Mouse (Mus musculus) inflammation-experienced regulatory T-cells, adult 6 months (primary cell): ENCODE results near the gene Mrgpra4. TPM values are rescaled to one million over a fixed set of nuclear protein-coding genes. Genes with fewer than 3 reads are reported as not detected.

Experiments
- ATAC-seq: one replicate; pipeline ENCODE4 v1.8.0; 2017
- polyA plus RNA-seq, 3 experiments: library from polyadenylated mRNA; unstranded; fragments of 100-300 nt; shearing (Covaris generic); gene quantifications; one replicate each; pipeline ENCODE4 v1.2.1; 2017

Mrgpra4 gene
- not detected for polyA plus RNA-seq

DNA sequence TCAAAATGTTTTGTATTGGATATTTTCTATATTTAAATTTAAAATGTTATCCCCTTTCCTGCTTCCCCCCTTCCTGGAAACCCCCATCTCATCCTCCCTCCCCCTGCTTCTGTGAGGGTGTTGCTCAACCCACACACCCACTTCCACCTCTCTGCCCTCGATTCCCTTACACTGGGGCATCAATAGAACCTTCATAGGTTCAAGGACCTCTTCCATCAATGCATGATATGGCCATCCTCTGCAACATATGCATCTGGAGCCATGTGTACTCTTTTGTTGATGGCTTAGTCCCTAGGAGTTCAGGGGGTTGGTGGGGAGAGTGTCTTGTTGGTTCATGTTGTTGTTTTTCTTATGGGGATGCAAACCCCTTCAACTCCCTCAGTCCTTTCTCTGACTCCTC is at the start of gene Mrgpra4:
Gene Mrgpra4 (minus strand): TSS at position 101 of the 400 bp plus-strand sequence.
- no peak for ATAC-seq

DNA sequence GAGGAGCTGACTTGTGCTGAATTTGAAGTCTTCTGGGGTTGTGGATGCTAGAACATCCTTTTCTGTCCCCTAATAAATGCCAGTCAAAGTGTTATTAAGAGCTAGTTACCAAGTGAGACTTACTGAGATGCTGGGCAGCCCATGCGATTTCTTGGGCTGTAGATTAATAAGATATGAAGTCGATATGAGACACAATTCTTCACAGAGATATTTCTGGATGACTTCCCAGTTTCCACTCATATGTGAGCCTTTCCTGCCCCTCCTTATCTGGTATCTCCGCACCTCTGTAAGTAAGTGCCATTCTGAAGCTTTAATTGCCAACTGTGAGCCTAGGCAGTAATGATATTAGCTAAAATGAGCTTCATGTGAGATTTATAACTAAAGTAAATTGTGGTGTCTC is 45.6 kb upstream of the Mrgpra4 start, which contains the start of gene Mrgprx1:
Gene Mrgprx1 (minus strand): TSS at position 101 of the 400 bp plus-strand sequence.
- ATAC-seq: no peak

DNA sequence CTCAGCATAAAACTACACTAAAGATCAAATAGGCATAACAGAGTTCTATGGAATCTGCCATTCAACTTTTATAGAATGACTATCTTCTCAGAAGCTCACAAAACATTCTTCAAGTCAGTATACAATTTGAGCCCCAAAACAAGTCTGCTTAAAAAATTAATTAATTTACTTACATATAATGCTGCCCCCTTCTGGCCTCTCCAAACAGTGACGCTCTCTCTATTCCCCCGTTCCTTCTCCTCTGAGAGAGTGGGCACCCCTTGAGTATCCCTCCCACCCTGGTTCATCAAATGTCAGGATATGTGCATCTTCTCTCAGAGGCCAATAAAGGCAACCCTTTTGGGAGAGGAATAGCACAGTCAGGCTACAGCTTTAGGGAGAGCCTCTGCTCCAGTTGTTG is 36.0 kb upstream of the Mrgpra4 start:
- ATAC-seq: no peak

DNA sequence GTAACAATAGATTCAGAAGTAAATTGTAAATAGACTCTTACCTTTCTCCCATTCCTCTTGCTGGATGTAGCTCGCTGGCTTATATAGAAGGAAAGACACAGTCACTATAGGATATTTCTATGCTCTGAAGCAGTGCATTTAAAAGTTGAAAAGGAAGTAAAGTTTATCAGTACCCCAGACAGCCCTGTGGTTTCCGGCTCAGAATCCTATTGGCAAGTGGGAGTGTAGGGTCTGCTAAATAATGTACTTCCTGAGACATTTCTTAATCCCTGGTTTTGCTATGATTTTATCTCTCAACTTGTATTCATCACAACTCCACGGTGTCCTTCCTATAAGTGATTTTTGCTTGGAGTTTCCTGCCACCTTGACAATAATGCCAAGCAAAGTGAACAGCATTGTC is 13.8 kb upstream of the Mrgpra4 start:
- no peak for ATAC-seq

DNA sequence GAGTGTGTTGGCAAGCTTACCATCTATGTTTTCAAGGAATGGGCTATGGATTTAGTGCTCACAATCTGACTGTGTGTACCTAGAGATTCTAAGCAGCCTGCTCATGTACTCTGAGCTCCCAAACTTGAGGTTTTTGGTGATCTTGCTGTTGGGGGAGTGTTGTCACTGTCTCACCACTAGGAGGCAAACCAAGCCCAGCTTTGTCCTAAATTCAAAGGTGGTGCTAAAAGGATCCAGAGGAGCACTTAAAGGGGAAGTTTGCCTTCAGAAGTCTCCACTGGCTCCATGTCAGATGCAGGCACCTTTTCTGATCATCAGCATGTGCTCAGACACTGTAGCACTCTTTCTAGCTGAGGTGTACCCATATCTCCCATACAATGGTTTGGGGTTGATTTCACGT is 4.9 kb upstream of the Mrgpra4 start:
- ATAC-seq: no peak

Other genes with a start within 250 kb of the Mrgpra4 start
- not detected for gene Mrgprx1, start 45.5 kb upstream of the Mrgpra4 start, polyA plus RNA-seq
- gene Mrgprb5, start 186.9 kb upstream of the Mrgpra4 start, polyA plus RNA-seq: not detected
- not detected for gene Mrgprb4, start 217.2 kb upstream of the Mrgpra4 start, polyA plus RNA-seq